Mouse (Mus musculus): Measurements from ENCODE around the gene Fto. TPM values are rescaled to one million over a fixed set of nuclear protein-coding genes. Genes with fewer than 3 reads are reported as not detected.

The Fto gene
- total and polyA plus RNA-seq, 3 experiments, result 8.4 to 43.2 (median 15.7) TPM

DNA sequence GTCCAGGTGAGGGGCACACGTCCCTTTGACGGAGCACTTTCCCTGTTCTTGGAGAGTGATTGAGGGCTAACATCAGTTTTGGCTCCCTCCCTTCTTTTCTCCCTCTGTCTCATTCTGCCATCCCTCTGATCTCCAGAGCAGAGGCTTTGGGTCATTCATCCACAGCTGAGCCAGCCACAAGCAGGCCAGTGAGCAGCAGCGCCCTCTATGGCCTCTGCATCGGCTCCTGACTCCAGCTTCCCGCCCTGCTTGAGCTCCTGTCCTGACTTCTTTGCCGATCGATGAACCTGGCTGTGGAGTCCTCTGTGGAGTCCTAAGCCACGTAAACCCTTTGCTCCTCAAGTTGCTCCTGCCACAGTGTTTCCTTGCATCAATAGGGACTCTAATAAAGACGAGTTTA lies 10.9 kb downstream of the Fto start:
- Histone ChIP-seq H3K79me2 (replicated peaks; ENCODE audit: control insufficient read depth, extremely low read depth, insufficient read depth, poor library complexity, severe bottlenecking) (peaks cover 7% of the 10 kb centered on the region), H3K36me3 (replicated peaks in 1 of 2; ENCODE audit: control insufficient read depth in 1 of 2, insufficient read depth in 1 of 2, low read length in 1 of 2) (peaks cover 10 to 71% of the 10 kb centered on the region in 2 experiments), H3K4me1 (ENCODE audit: control insufficient read depth in 1 of 2, insufficient read depth in 2 of 2) (no peaks in the 10 kb centered on the region), H3K27me3 (replicated peaks) (no peaks in the 10 kb centered on the region), H3K9ac (ENCODE audit: insufficient read depth, low read depth) (no peak overlapping the region), H3K4me3 (replicated peaks in 1 of 3; ENCODE audit: low read depth in 2 of 3, low read length in 2 of 3, poor library complexity in 1 of 3) (no peak overlapping the region), H3K27ac (ENCODE audit: insufficient read depth, low read depth) (no peak overlapping the region), H3K4me2 (ENCODE audit: insufficient read depth, low read depth, poor library complexity, severe bottlenecking) (no peak overlapping the region), H3K9me3 (replicated peaks; ENCODE audit: low read length) (no peaks in the 10 kb centered on the region)
- in situ Hi-C loops (cut with MboI; ENCODE audit: low pct_ligation_motif_present, low pct_unique_long_range_greater_than_20kb, low sequenced_read_pairs), result no loop called here
- TF ChIP-seq MEF2A (IDR thresholded peaks at IDR 0.05; ENCODE audit: borderline replicate concordance, low read depth, low read length), result no peak
- peak in 1 of 2 experiments; percentile 22; a peak in 1 of 4 replicates for TF ChIP-seq CTCF (conservative IDR thresholded peaks at IDR 0.05 in 1 of 2, IDR thresholded peaks at IDR 0.05 in 1 of 2; ENCODE audit: low read depth in 2 of 2, low read length in 2 of 2)
- dilution Hi-C loops (cut with MboI; ENCODE audit: extremely low pct_ligation_motif_present, extremely low pct_unique_long_range_greater_than_20kb, low sequenced_read_pairs), result no loop called here
- no peak for DNase-seq (ENCODE audit: extremely low read depth)

GRCm38 (mm10) chr8:91324916-91325315 lies 11.6 kb downstream of the Fto start:
- H3K27ac ChIP-seq (ENCODE audit: insufficient read depth, low read depth), result no peak overlapping the region
- no peaks in the 10 kb centered on the region for H3K27me3 ChIP-seq (replicated peaks)
- H3K79me2 ChIP-seq (replicated peaks; ENCODE audit: control insufficient read depth, extremely low read depth, insufficient read depth, poor library complexity, severe bottlenecking), result peaks cover 7% of the 10 kb centered on the region
- no peak overlapping the region for H3K4me3 ChIP-seq (replicated peaks in 1 of 3; ENCODE audit: low read depth in 2 of 3, low read length in 2 of 3, poor library complexity in 1 of 3)
- no peak overlapping the region for H3K4me2 ChIP-seq (ENCODE audit: insufficient read depth, low read depth, poor library complexity, severe bottlenecking)
- TF ChIP-seq UBTF (IDR thresholded peaks at IDR 0.05; ENCODE audit: low read depth, low read length) (no peak), NRF1 (IDR thresholded peaks at IDR 0.05; ENCODE audit: low read depth, low read length) (no peak), ZMIZ1 (IDR thresholded peaks at IDR 0.05; ENCODE audit: low read depth, low read length) (no peak), MAZ (IDR thresholded peaks at IDR 0.05; ENCODE audit: low read depth, low read length) (no peak), JUN (IDR thresholded peaks at IDR 0.05; ENCODE audit: insufficient read depth, low read depth, low read length) (no peak), RCOR1 (conservative IDR thresholded peaks at IDR 0.05; ENCODE audit: low read depth, low read length) (no peak), POLR2AphosphoS2 (IDR thresholded peaks at IDR 0.05; ENCODE audit: low read depth, low read length) (no peak), MYC (IDR thresholded peaks at IDR 0.05; ENCODE audit: low read depth, low read length) (no peak), ZNF384 (IDR thresholded peaks at IDR 0.05; ENCODE audit: low read depth, low read length) (no peak), CTCF (conservative IDR thresholded peaks at IDR 0.05 in 1 of 2, IDR thresholded peaks at IDR 0.05 in 1 of 2; ENCODE audit: low read depth in 2 of 2, low read length in 2 of 2) (no peak), USF1 (IDR thresholded peaks at IDR 0.05; ENCODE audit: low read depth, low read length) (no peak), KAT2A (IDR thresholded peaks at IDR 0.05; ENCODE audit: insufficient replicate concordance, low read length) (no peak), GABPA (IDR thresholded peaks at IDR 0.05; ENCODE audit: insufficient replicate concordance, low read depth, low read length) (no peak)
- in situ Hi-C loops (cut with MboI; ENCODE audit: low pct_ligation_motif_present, low pct_unique_long_range_greater_than_20kb, low sequenced_read_pairs), result no loop called here
- peaks cover 10 to 71% of the 10 kb centered on the region in 2 experiments for H3K36me3 ChIP-seq (replicated peaks in 1 of 2; ENCODE audit: control insufficient read depth in 1 of 2, insufficient read depth in 1 of 2, low read length in 1 of 2)
- no peak overlapping the region for H3K9ac ChIP-seq (ENCODE audit: insufficient read depth, low read depth)
- dilution Hi-C loops (cut with MboI; ENCODE audit: extremely low pct_ligation_motif_present, extremely low pct_unique_long_range_greater_than_20kb, low sequenced_read_pairs), result no loop called here
- H3K4me1 ChIP-seq (ENCODE audit: control insufficient read depth in 1 of 2, insufficient read depth in 2 of 2), result no peaks in the 10 kb centered on the region
- no peaks in the 10 kb centered on the region for H3K9me3 ChIP-seq (replicated peaks; ENCODE audit: low read length)
- no peak for DNase-seq (ENCODE audit: extremely low read depth)

Data from CH12.LX (cell line).